Mouse (Mus musculus) urinary bladder, postnatal 25 days (tissue): ENCODE data around the gene Rspry1.

Experiments
- DNase-seq: peaks from one replicate; pipeline ENCODE4 v3.0.0; 2022; ENCODE audit warnings: low spot score

The Rspry1 gene

DNA sequence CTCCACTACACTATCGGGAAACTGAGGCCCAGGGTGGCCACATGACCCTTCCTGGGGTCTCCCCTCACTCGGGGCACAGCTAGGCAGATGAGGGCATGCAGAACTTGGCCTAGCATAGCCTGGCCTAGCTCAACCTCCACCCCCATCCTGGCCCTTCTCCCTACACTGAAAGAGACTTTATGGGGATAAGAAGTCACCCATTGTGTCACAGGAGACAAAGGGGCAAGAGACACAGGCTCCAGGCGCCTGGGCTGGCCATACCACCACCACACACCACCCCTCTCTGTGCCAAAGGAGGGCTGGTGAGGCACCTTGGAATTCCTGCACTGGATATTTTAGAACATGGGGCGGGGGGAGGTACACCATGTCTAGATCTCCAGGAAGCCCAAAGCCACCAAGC is 82.5 kb downstream of the Rspry1 start:
- no peak for DNase-seq

DNA sequence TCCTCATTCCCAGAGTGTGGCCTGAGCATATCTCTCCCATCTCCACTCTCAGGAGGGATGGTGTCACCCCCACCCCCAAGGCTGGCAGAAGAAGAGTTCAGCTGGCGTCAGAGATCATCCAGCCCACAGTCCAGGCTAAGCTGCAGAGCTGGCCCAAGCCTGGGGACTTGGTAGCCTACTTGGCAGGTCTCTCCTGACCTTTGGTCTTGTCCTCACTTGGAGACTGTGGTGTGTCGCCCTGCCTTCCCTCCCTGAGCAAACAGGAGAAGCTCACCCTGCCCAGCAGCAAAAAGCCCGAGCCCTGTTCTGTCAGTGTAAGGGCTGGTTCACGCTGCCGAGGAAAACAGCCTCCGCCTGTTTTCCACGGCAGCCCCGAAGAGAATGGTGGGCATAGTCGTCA is 84.2 kb downstream of the Rspry1 start:
- no peak for DNase-seq

DNA sequence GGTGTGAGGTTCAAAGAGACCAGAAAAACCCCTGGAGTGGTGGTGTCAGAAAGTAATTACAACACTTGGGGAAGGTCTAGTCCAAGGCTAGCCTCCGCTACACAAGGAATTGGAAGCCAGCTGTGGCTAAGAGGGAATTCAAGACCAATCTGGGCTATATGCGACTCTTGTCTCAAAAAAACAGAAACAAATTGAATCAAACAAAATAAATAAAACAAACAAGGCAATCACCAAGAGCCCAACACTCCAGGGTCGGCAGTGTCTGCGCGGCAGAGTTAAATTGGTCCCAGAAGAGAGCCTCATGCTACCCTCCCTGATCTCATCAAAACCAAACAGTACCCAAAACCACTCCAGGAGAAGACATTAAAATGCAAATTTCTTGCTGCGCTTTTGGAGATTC is 93.0 kb downstream of the Rspry1 start:
- DNase-seq, result no peak

DNA sequence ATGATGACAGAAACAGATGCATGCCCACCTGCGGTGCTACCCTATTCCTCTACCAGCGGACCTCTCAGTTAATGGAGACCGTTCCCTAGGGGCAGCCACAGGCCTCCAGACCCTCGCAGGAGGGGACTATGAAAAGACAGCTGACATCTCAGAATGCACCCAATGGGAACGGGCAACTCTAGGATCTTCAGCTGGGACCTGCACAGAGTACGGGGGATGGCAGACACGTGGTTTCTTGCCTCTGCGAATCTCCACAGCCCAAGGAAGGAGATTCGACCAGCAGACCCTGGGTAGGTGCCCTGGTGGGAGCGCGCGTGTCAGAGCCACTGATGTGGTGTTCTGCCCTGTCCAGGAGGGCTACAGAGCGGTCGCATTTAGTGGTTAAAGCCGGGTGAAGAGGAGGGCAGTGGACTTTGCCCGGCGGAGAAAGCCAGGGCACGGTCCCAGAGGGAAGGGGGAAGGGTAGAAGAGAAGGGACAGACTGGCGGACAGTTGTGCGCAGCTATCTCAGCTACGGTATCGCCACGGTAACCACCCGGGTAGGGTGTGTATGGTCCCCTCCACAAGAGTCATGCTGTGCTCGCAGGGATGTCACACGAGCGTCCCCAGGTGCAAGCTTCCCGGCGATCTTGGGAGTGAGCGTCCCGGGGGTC is 93.7 kb downstream of the Rspry1 start:
- no peak for DNase-seq

DNA sequence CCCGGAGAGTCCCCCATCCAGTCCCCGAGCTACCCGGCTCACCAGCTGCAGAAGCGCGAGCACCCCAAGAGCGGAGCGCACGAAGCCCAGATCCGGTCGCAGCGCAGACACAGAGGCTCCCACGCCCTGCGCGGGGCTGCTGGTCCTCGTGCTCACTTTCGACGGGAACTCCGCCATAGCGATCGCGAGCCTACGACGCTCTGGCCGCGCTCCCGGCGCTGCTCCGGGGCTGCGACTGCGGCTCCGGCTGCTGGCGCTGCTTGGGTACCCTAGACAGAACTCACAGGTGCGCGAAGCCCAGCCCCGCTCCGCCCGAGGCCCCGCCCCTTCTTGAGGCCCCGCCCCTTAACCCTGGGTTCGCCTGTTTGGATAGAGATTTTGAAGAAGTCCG is 94.3 kb downstream of the Rspry1 start, which contains the start of gene Pllp:
TSS of gene Pllp (minus strand) at position 285 of the 391 bp plus-strand sequence.
- DNase-seq, result peak; percentile 37

DNA sequence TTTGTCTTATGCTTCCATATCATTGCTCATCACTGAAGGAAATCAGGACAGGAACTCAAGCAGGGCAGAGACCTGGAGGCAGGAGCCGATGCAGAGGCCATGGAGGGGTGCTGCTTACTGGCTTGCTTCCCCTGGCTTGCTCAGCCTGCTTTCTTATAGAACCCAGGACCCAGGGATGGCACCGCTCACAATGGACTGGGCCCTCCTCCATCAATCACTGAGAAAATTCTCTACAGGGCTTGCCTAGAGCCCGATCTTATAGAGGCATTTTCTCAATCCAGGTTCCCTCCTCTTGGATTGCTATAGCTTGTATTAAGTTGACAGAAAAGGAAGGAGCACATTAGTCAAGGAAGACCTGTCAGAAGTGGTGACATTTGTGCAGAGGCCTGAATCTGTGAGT is 94.8 kb downstream of the Rspry1 start:
- no peak for DNase-seq

DNA sequence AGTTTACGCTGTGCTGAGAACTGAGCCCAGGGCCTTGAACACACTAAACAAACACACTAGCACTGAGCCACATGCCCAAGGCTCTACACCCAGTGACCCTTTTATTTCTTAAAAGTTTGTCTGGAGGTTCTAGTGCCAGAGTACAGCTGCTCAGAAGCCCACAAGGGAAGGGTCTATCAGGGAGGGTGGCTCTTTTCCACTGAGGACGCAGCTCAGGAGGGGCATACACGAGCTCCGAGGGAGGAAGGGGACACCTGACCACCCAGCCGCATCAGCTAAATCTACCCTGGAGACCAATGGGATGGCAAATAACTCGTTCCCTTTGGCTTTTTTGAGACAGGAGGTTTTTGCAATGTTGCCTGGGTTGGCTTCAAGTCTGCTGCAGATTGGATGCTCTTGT is 96.2 kb downstream of the Rspry1 start:
- no peak for DNase-seq

DNA sequence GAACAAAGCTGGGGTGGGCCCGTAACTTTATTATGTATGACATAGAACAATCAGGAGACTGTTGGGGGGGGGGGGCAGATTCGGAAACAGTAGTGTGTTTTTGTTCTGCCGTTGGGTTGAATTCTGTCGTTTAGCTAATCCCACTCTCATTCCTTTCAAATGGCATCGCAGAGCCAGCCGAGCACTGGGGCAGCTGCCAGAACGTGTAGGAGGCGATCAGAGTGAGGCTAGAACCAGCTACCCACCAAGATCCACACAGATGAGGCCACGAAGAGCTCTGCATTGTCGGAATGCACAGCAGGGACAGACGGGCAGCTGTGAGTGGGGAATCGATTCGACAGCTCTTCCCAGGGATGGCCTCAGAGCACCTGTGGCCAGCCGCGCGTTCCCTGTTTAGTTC is 97.6 kb downstream of the Rspry1 start:
- no peak for DNase-seq

DNA sequence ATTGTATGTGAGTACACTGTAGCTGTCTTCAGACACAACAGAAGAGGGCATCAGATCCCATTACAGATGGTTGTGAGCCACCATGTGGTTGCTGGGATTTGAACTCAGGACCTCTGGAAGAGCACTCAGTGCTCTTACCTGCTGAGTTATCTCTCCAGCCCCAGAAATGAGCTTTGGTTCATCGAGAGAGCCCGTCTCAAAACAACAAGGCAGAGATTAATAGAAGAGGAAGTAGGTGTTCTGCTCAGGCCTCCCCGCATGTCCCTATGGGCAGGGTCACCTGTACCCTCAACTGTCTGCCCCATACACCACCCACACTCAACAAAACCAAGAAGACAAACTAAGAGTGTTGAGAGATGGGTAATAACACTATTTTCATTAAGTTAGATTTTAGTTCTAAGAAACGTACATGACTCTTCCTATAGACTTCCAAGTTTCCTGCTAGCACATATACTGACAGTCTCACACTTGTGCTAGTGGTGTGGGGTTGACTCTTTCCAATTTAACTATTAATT is 98.7 kb downstream of the Rspry1 start:
- DNase-seq, result peak; percentile 1

DNA sequence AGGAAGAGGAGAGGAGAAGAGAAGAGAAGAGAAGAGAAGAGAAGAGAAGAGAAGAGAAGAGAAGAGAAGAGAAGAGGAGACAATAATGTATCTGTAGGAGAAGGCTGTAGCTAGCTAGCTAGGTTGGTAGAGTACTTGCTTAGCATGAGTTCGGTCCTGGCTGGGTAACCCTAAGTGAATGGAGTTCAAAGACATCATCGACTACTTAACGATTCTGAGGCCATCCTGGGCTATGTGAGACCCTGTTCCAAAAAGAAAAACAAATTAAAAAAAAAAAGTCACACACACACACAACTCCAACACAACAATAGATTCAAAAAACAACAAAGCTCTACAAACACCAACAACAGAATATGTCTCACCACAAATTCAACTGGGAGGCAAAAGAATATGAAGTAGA is 100.4 kb downstream of the Rspry1 start:
- no peak for DNase-seq

DNA sequence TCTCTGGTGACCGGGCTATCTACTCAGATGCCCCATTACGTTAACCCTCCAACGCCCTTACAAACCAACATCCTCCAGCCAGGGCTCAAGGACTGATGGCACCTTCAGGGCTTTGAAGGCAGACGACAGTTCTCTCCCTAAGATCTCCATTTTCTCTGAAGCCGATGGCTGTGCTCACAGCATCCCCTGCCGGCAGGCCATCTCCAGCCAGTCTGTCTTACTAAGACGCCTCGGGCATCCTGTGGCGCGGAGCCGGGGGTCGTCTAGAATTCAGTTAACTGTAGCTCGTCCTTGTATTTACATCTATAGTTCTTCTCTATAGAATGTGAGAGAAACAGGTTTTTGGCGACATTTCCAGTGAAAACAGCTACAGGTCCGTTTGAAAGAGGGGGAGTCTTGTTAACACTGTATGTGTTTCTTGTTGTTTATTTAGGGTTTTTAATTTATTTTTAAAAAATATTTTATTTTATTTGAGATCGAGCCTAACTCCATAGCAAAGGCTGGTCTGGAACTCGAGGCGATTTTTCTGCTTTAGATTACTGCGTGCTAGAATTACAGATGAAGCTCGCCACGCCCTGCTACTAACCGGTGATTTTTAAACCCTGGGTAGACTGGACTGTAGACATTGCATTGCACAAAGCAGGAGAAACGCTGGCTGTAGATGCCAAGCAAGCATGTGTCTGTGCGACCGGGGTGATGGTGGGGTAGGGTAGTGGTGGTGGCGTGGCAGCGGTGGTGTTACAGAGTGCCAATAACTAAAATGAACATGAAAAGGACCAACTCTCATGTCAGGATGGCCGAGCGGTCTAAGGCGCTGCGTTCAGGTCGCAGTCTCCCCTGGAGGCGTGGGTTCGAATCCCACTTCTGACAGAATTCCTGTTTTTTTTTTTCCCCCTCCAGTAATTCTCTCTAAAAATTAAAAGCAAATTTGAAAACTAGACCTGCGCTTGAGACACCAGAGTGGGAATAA is 101.4 kb downstream of the Rspry1 start:
- peak; percentile 70 for DNase-seq

DNA sequence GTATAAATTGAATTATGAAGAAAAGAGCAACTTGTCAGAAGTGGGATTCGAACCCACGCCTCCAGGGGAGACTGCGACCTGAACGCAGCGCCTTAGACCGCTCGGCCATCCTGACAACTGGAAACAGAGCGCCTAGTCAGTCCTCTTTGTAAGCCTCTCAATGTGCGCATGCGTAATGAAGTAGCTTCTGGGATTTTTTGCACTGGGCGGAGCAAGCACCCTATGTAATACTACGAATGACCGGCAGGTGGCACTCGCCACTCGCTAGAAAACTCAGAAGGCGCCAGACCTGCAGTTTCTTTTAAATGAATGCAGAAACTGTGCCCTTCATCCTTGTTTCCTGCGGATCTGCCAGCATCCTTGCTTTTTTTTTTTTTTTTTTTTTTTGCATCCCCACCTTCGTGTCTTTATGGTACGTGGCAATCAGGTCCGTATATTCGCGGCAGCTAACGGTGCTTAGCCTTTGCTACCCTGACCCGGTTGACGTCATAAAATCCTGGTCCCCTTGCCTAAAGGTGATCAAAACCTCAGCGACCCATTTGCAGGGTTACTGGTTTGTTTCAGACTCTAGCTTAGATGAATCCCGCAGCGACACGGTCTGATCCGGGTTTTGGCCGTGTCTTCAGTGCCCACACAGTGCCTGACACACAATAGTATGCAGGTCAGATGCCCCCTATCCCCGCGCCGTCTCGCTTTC is 102.4 kb downstream of the Rspry1 start:
- DNase-seq, result peak; percentile 99

DNA sequence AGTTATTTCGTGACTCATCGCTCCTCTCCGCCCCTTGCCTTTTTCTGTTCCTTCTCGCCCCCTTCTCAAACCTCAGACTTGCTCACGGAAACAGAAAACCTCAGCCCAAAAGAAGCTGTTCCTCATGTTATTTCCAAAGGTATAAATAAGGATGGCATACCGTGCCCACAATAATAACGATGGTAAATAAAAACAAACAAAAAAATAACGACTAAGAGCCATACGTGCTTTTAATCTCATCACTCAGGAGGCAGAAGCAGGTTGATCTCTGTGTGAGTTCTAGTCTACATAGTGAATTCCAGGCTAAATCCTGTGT is 102.9 kb downstream of the Rspry1 start:
- no peak for DNase-seq

DNA sequence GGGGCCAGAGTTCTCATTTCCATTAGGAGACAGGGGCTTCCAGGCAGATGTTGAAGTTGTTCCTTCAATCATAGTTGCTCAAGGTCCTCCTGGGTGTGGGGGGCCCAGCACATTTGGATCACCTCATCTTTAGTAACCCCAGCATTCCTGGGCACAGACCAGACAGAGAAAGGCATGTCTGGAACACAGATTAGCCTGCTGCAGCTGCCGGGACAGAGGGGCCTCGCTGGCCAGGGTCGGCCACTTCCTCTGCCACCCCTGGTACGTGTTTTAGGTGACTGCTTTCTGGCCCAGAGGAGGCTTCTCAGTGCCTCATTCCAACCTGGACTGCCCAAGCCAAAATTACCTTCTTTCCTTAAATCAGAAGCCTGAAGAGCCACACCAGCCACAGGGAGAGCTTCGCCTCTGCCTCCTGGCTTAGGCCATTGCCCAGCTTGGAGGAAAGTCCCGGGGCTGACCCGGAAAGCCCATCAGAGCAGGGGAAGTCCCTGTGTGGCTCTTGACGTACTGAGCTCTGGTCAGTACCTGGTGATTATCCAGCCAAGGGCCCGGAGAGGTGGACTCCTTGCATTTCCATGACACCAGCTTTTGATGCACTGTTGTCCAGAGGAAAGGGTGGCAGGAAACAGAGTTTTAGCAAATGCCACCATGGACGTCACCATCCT is 104.0 kb downstream of the Rspry1 start:
- no peak for DNase-seq

DNA sequence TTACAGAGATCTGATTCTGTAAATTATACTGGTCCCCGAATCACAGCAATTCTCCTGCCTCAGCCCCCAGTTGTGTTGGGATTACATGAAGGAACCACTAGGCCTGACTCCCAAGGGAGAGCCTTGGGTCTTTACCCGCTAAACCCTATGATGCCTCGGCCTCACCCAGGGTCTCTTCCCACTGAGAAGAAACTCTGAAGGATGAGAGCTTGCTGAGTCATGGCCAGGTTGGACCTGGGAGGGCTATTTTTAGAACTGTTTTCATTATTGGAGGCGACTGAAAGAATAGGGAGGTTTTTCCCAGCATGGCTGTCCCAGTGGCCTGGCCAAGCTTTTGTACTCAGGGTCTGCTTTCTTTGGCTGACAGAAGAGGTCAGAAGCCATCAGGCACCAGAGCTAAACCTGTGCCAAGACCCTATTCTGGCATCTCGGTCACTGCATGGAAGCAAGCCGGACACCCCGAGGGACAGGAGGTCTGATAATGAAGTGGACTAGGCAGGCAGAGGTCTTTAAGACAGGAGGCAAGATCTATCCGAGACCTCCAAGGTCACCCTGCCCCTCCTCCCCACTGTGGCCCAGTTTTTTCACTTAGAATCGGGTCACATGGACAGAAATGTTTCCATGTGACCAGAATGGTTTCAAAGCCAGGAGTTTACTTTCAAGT is 105.1 kb downstream of the Rspry1 start:
- no peak for DNase-seq
